Mouse (Mus musculus): Measurements from ENCODE around the gene Cited4. TPM values are rescaled to one million over a fixed set of nuclear protein-coding genes. Genes with fewer than 3 reads are reported as not detected.

Cited4 gene
- polyA plus RNA-seq, 1 experiment from 2014 or later: 1.4 TPM

- H3K9ac ChIP-seq (replicated peaks): no peak overlapping the region
- H3K27me3 ChIP-seq (replicated peaks): peaks cover 8% of the 10 kb centered on the region; the same call in 1 of the 2 replicates
- ATAC-seq (ENCODE audit: low FRiP score): no peak
- no peaks in the 10 kb centered on the region for H3K9me3 ChIP-seq (replicated peaks)
- H3K4me2 ChIP-seq: no peak overlapping the region
- H3K4me3 ChIP-seq (replicated peaks): no peak overlapping the region
- WGBS: 57% methylated on average over 6 of the region's 6 CpGs
- H3K36me3 ChIP-seq: no peaks in the 10 kb centered on the region
- H3K27ac ChIP-seq (replicated peaks): no peak overlapping the region
- peaks cover 30% of the 10 kb centered on the region for H3K4me1 ChIP-seq
Observed at GRCm38 (mm10) chr4:120713856-120714497, 47.6 kb downstream of the Cited4 start.

GRCm38 (mm10) chr4:120716141-120716571 lies 49.8 kb downstream of the Cited4 start:
- Histone ChIP-seq H3K27me3 (replicated peaks) (peaks cover 9% of the 10 kb centered on the region; the same call in 1 of the 2 replicates), H3K4me1 (peaks cover 30% of the 10 kb centered on the region), H3K36me3 (no peaks in the 10 kb centered on the region), H3K9me3 (replicated peaks) (no peaks in the 10 kb centered on the region), H3K4me3 (replicated peaks) (peak overlapping the region; percentile 42), H3K9ac (replicated peaks) (peak overlapping the region; percentile 38), H3K27ac (replicated peaks) (no peak overlapping the region), H3K4me2 (peak overlapping the region; percentile 74)
- peak; percentile 82 for ATAC-seq (ENCODE audit: low FRiP score)
- 4% methylated on average over 12 of the region's 12 CpGs for WGBS

- no peak for ATAC-seq (ENCODE audit: low FRiP score)
- Histone ChIP-seq H3K4me3 (replicated peaks) (peak overlapping the region; percentile 42), H3K9me3 (replicated peaks) (no peaks in the 10 kb centered on the region), H3K36me3 (no peaks in the 10 kb centered on the region), H3K27me3 (replicated peaks) (peaks cover 9% of the 10 kb centered on the region; the same call in 1 of the 2 replicates), H3K9ac (replicated peaks) (peak overlapping the region; percentile 38), H3K27ac (replicated peaks) (no peak overlapping the region), H3K4me2 (peak overlapping the region; percentile 74), H3K4me1 (peaks cover 30% of the 10 kb centered on the region)
- WGBS: 27% methylated on average over 12 of the region's 12 CpGs
Observed at GRCm38 (mm10) chr4:120716765-120717164, 50.4 kb downstream of the Cited4 start.

Other genes with a start within 250 kb of the Cited4 start
- gene Slfnl1, start 134.3 kb upstream of the Cited4 start, polyA plus RNA-seq (2015; fragmentation: Nextera tagmentation; extraction: Ambion mirVana): not detected in 2 replicates
- gene Ctps, start 96.3 kb upstream of the Cited4 start, polyA plus RNA-seq (2015; fragmentation: Nextera tagmentation; extraction: Ambion mirVana): 80.2 and 81.1 TPM in 2 replicates
- not detected in 2 replicates for gene Gm8439, start 77.8 kb upstream of the Cited4 start, polyA plus RNA-seq (2015; fragmentation: Nextera tagmentation; extraction: Ambion mirVana)
- 5.8 and 6.7 TPM in 2 replicates for gene Kcnq4, start 82.0 kb downstream of the Cited4 start, polyA plus RNA-seq (2015; fragmentation: Nextera tagmentation; extraction: Ambion mirVana)
- gene Nfyc, start 165.0 kb downstream of the Cited4 start, polyA plus RNA-seq (2015; fragmentation: Nextera tagmentation; extraction: Ambion mirVana): 83.0 and 86.8 TPM in 2 replicates
- 18.8 and 23.3 TPM in 2 replicates for gene Rims3, start 188.2 kb downstream of the Cited4 start, polyA plus RNA-seq (2015; fragmentation: Nextera tagmentation; extraction: Ambion mirVana)